Mouse (Mus musculus): ENCODE data around the gene Xylb.

The Xylb gene

GRCm38 (mm10) chr9:119401801-119402214 lies 44.6 kb downstream of the Xylb start, which contains the start of gene Acvr2b:
Gene Acvr2b (plus strand): TSS chr9:119402118.
- peak; percentile 90 to 92 for DNase-seq (ENCODE audit: low spot score in 2 of 2)

- peak in 1 of 2 experiments; percentile 44 for DNase-seq (ENCODE audit: low spot score in 2 of 2)
Observed at GRCm38 (mm10) chr9:119402253-119403235, 45.4 kb downstream of the Xylb start.

DNA sequence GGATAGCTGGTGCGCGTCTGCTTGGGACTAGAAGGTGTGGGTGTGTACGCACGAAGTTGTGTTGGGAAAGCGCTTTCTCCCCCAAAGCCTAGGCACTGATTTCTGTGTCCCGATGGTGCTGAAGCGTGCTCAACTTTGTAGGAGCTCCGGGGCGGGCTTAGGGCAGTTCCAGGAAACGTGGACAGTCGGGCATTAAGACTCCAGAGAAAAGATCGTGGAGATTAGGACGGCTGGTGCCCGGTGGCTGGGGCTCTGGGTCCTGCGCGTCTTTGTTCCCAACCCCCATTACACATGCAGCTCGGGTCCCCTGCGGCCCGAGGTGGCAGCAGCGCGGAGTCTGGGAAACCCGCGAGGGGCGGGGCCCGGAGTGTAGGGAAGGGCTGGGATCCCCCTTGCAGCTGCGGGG lies 46.1 kb downstream of the Xylb start:
- DNase-seq (ENCODE audit: low spot score in 2 of 2), result no peak

GRCm38 (mm10) chr9:119404090-119404489 lies 46.9 kb downstream of the Xylb start:
- DNase-seq (ENCODE audit: low spot score in 2 of 2), result no peak

DNA sequence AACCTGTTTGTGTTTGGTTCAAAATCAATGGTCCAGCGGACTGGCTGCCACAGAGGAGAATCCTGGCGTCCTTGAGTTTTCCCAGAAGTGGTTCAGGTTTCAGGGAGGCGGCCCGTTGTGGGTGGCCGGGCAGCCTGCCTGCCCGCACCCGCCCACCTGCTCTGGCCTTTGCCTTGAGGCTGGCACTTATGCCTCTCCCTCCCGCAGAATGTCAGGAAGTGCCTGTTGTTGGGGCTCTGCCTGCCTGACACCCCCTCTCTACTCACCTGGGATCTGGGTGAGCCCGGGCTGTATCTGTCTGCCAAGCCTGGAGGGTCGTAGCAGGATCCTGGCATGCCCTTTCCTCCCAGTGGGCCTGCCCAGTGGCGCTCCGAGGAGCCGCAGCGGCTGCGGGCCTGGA lies 50.7 kb downstream of the Xylb start:
- no peak for DNase-seq (ENCODE audit: low spot score in 2 of 2)

GRCm38 (mm10) chr9:119408898-119409664 lies 51.9 kb downstream of the Xylb start:
- no peak for DNase-seq (ENCODE audit: low spot score in 2 of 2)

DNA sequence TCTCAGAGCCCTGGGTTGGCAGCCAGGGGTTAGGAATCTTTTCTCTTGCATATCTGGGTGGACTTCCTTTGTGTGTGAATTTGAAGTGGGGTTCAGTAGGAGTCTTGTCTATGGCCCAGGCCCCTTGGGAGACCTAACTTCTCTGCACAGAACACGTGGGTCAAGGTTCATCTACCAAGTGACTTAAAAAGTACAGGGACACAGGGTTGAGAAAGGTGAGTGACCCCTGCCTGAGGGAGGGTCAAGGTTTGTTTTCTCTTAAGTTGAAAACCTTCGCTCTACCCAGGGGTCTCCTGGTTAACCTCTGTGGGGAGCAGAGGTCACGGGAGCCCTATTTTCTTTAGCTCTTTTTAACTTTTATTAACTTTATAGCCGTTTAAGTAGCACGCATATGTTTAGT lies 52.7 kb downstream of the Xylb start:
- DNase-seq (ENCODE audit: low spot score in 2 of 2), result no peak

GRCm38 (mm10) chr9:119418025-119418424 lies 60.8 kb downstream of the Xylb start:
- DNase-seq (ENCODE audit: low spot score in 2 of 2), result no peak

DNA sequence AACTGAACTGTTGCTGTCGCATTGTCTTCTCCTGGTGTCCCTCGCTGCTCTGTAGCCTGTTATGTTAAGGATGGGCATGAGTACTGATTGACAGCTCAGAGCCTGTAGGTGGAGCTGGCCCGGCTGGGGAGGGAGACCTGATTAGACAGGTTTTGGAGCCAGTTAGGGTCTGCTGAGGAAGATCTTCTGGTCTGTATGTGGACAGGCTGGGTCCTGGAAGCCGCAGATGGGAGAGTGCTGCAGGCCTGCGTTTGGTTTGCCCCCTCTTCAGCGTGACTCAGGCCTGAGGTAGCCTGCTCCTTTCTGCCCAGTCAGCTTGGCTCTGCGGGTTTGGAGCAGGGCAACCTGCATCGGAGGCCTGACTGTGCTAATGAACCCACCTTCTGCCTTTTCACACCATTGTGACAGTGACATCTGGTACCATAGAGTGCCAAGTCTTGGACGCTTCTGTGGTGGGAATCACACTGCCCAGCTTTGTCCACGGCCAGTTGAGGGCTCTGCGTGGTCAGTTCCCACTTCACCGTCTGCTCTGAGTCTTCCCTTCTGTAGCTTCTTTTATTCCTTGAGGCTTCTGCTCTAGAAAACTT lies 62.8 kb downstream of the Xylb start:
- no peak for DNase-seq (ENCODE audit: low spot score in 2 of 2)

- DNase-seq (ENCODE audit: low spot score in 2 of 2), result no peak
Observed at GRCm38 (mm10) chr9:119425217-119425975, 68.2 kb downstream of the Xylb start.

- DNase-seq (ENCODE audit: low spot score in 2 of 2), result no peak
Observed at GRCm38 (mm10) chr9:119425976-119426415, 68.8 kb downstream of the Xylb start.

DNA sequence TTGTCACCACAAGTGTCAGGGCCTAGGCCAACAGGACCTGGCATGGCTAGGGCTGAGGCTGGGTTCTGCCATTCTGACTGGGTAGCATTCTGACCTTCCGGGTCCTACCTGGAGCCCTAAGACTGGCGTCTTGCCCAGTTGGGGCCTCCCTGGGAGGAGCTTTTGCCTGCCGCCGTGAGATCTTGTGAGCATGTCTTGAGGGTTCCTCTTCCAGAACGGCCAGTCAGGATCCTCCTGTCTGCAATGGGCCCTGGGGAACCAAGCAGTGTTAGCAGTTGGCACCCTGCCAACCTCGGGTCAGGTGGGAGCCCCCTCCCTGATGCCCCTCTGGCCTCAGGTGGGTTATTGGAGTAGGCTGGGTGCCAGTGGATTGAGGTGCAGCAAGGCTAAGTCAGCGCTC lies 69.3 kb downstream of the Xylb start:
- no peak for DNase-seq (ENCODE audit: low spot score in 2 of 2)

DNA sequence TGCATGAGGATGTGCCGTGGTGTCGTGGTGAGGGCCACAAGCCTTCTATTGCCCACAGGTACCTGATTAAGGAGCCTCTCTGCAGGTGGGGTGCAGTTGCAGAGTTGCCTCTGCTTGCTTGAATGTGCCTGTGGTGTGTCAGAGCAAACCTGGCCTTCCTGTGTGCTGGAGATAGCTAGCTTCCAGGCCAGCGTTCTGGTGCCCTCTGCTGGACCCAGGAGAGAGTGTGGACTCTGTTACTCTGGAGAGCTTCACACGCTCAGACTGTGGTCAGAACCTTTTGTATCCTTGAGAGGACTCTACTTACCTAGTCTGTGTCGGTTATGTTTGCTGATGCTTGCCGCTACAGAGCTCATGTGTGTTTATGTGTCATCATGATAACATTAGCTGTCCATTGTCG lies 73.1 kb downstream of the Xylb start:
- DNase-seq (ENCODE audit: low spot score in 2 of 2), result peak; percentile 64 to 74

- no peak for DNase-seq (ENCODE audit: low spot score in 2 of 2)
Observed at GRCm38 (mm10) chr9:119435855-119436254, 78.7 kb downstream of the Xylb start.

- DNase-seq (ENCODE audit: low spot score in 2 of 2), result no peak
Observed at GRCm38 (mm10) chr9:119438065-119438464, 80.9 kb downstream of the Xylb start.

DNA sequence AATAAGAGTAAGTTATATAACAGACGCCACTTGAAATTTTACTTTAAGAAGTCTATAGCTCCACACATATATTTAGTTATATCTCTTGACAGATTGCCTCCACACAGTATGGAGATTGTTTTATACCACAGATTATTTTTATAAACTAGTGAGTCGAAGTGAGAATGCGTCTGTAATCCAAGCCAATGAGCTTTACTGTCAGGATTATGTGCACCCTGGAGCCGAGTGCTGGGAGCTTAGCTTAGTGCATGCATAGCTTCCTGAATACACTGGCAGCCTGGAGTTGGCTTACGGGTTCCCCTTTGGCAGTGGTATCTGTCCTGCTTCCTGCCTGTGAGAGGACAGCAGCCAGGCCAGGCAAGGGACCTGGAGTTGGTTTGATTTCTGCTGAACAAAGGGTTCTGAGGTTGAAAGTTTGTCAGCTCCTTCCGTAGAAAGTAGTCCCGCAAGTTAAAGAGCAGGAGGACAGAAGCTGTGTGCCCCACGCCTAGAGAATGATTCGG lies 81.4 kb downstream of the Xylb start:
- DNase-seq (ENCODE audit: low spot score in 2 of 2), result no peak

Data from right cerebral cortex, postnatal 36 days (tissue).